ENCODE assay signal across 8 mouse cellular contexts in the genomic region with DNA sequence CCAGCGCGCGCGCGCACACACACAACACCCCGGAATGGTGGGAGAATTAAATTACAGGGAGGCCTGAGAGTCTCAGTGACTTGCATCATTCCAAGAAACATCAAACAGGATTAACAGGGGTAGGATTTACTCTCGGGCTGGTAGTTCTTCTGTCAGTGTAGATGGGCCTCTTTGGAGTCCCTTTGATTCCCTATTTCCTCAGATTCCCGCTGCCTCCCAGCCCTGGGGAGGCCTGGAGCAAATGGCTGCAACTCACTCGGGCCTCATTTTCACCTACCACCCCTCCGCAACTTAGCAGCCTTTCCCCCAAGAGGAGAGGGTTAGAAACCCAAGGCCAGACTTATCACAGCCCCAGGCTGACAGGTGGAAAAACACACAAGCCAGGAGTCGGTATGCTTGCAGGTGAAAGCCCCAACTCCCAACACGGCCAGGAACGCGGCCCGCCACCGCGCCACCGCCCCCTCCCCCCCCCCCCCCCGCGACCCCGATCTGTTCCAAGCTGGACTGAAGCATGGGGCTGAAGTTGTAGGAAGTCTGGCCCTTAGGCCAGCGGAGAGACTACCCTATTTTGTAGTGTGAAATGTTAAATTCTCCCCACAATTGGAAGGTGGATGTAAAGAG. TPM values are rescaled to one million over a fixed set of nuclear protein-coding genes. Genes with fewer than 3 reads are reported as not detected.
DNase-seq lines count a peak whose midpoint lies in the region; ATAC-seq and TF ChIP-seq lines count a peak whose summit lies in the region.

No protein-coding gene starts in this region.

- peaks cover 14% of the 10 kb centered on the region; the same call in 1 of the 2 replicates for H3K79me2 ChIP-seq in liver, adult 2 months (ENCODE audit: control insufficient read depth, insufficient read depth, low read length)

- H3K9me3 ChIP-seq in heart, embryonic 15.5 days (replicated peaks), result no peaks in the 10 kb centered on the region
- H3K9me3 ChIP-seq in forebrain, embryonic 10.5 days, result no peaks in the 10 kb centered on the region
- no peaks in the 10 kb centered on the region for H3K9me3 ChIP-seq in stomach, embryonic 14.5 days (ENCODE audit: control insufficient read depth, low read depth, low read length)

- TF ChIP-seq POLR2A in liver, adult 2 months (IDR thresholded peaks at IDR 0.05; ENCODE audit: extremely low read depth, insufficient read depth, low read length), result no peak

- 2% methylated on average over 22 of the region's 22 CpGs for WGBS in heart, embryonic 15.5 days
- 1% methylated on average over 22 of the region's 22 CpGs for WGBS in forebrain, embryonic 10.5 days
- WGBS in liver, adult 2 months, result 8% methylated on average over 21 of the region's 22 CpGs
- 4% methylated on average over 21 of the region's 22 CpGs for WGBS in stomach, embryonic 14.5 days

- H3K27ac ChIP-seq in heart, embryonic 15.5 days, result peak overlapping the region; percentile 96
- peak overlapping the region; percentile 100 for H3K27ac ChIP-seq in forebrain, embryonic 10.5 days
- H3K27ac ChIP-seq in liver, adult 2 months (replicated peaks; ENCODE audit: insufficient read depth, low read depth, low read length), result peak overlapping the region; percentile 38; the same call in 1 of the 2 replicates
- peak overlapping the region; percentile 95; the same call in 1 of the 2 replicates for H3K27ac ChIP-seq in stomach, embryonic 14.5 days (ENCODE audit: low read length)

- no peak for DNase-seq in heart, adult 18-20 months
- DNase-seq in MN1 (ENCODE audit: low spot score), result peak; percentile 71
- peak; percentile 41 for DNase-seq in forebrain, embryonic 10.5 days (ENCODE audit: extremely low spot score, low spot score)
- peak; percentile 22 for DNase-seq in liver, adult 2 months (ENCODE audit: extremely low read depth, low read depth, low spot score)
- no peak for DNase-seq in left cerebral cortex, adult 9 months (ENCODE audit: low spot score in 2 of 2)
- no peak for DNase-seq in urinary bladder, postnatal 14 days (ENCODE audit: low spot score)

- peak overlapping the region; percentile 83 for H3K4me2 ChIP-seq in heart, embryonic 15.5 days
- peak overlapping the region; percentile 81 for H3K4me2 ChIP-seq in stomach, embryonic 14.5 days (replicated peaks; ENCODE audit: low read depth, low read length)

- H3K27me3 ChIP-seq in heart, embryonic 15.5 days, result no peaks in the 10 kb centered on the region
- H3K27me3 ChIP-seq in forebrain, embryonic 10.5 days (ENCODE audit: poor library complexity, severe bottlenecking), result no peaks in the 10 kb centered on the region
- H3K27me3 ChIP-seq in liver, adult 2 months (ENCODE audit: control insufficient read depth, insufficient read depth, low read length), result no peaks in the 10 kb centered on the region
- no peaks in the 10 kb centered on the region for H3K27me3 ChIP-seq in stomach, embryonic 14.5 days (ENCODE audit: control insufficient read depth, insufficient read depth, low read length)

- peaks cover 45% of the 10 kb centered on the region for H3K4me1 ChIP-seq in heart, embryonic 15.5 days (replicated peaks)
- peaks cover 47% of the 10 kb centered on the region for H3K4me1 ChIP-seq in forebrain, embryonic 10.5 days
- H3K4me1 ChIP-seq in liver, adult 2 months (ENCODE audit: control insufficient read depth, insufficient read depth, low read length), result peaks cover 17% of the 10 kb centered on the region
- peaks cover 25% of the 10 kb centered on the region for H3K4me1 ChIP-seq in stomach, embryonic 14.5 days (ENCODE audit: control insufficient read depth, insufficient read depth, low read length)

- peaks cover 10% of the 10 kb centered on the region for H3K36me3 ChIP-seq in heart, embryonic 15.5 days
- peaks cover 57% of the 10 kb centered on the region for H3K36me3 ChIP-seq in forebrain, embryonic 10.5 days (replicated peaks)
- peaks cover 2% of the 10 kb centered on the region; the same call in 1 of the 2 replicates for H3K36me3 ChIP-seq in liver, adult 2 months (ENCODE audit: control insufficient read depth, insufficient read depth, low read length)
- peaks cover 16% of the 10 kb centered on the region for H3K36me3 ChIP-seq in stomach, embryonic 14.5 days (ENCODE audit: control insufficient read depth, insufficient read depth, low read length)

- peak overlapping the region; percentile 100 for H3K9ac ChIP-seq in heart, embryonic 15.5 days
- H3K9ac ChIP-seq in liver, adult 2 months (ENCODE audit: low read depth, low read length), result peak overlapping the region; percentile 99
- H3K9ac ChIP-seq in stomach, embryonic 14.5 days (replicated peaks; ENCODE audit: low read depth, low read length), result peak overlapping the region; percentile 98; the same call in 1 of the 2 replicates

- H3K4me3 ChIP-seq in heart, embryonic 15.5 days, result peak overlapping the region; percentile 97
- H3K4me3 ChIP-seq in forebrain, embryonic 10.5 days, result peak overlapping the region; percentile 98
- peak overlapping the region; percentile 99 for H3K4me3 ChIP-seq in liver, adult 2 months (ENCODE audit: insufficient read depth, low read depth, low read length)
- peak overlapping the region; percentile 94 for H3K4me3 ChIP-seq in stomach, embryonic 14.5 days (ENCODE audit: low read depth, low read length)

- ATAC-seq in heart, embryonic 15.5 days (replicated peaks; ENCODE audit: insufficient number of reproducible peaks, insufficient read depth, low FRiP score, low read depth), result no peak
- ATAC-seq in stomach, embryonic 14.5 days (ENCODE audit: insufficient number of reproducible peaks, insufficient read depth, low FRiP score, low read depth), result no peak

- no peak for TF ChIP-seq CTCF in liver, adult 2 months (IDR thresholded peaks at IDR 0.05; ENCODE audit: low read depth, low read length)

RNA-seq across cellular contexts. Expression of gene Plagl2, which starts 1.3 kb away (rescaled TPM):
- 7.6 and 11.6 TPM in 2 replicates for polyA plus RNA-seq in heart, embryonic 15.5 days (2015; fragmentation: Nextera tagmentation; extraction: Ambion mirVana)
- 1 to 10 TPM; 3.3 to 4.2 TPM for total RNA-seq in heart, adult 18-20 months (2021)
- polyA plus RNA-seq in forebrain, embryonic 10.5 days (2016; fragmentation: Nextera tagmentation; extraction: Ambion mirVana), result 30.5 and 31.7 TPM in 2 replicates
- total RNA-seq in liver, adult 2 months (2014; rRNA removed), result 0.74 and 1.1 TPM in 2 replicates
- 1.5 and 1.7 TPM in 2 replicates for polyA plus RNA-seq in liver, adult 2 months (2012; rRNA removed)
- polyA plus RNA-seq in stomach, embryonic 14.5 days (2014; fragmentation: Nextera tagmentation; extraction: Ambion mirVana), result 26.6 and 29.0 TPM in 2 replicates

RNA-seq across cellular contexts. Expression of gene Pofut1, which starts 1.4 kb away (rescaled TPM):
- polyA plus RNA-seq in heart, embryonic 15.5 days (2015; fragmentation: Nextera tagmentation; extraction: Ambion mirVana), result 3.9 and 4.9 TPM in 2 replicates
- 10 to 100 TPM; 13.6 to 13.9 TPM for total RNA-seq in heart, adult 18-20 months (2021)
- polyA plus RNA-seq in forebrain, embryonic 10.5 days (2016; fragmentation: Nextera tagmentation; extraction: Ambion mirVana), result 5.9 and 6.4 TPM in 2 replicates
- 6.9 and 10.1 TPM in 2 replicates for total RNA-seq in liver, adult 2 months (2014; rRNA removed)
- polyA plus RNA-seq in liver, adult 2 months (2012; rRNA removed), result 8.4 and 14.2 TPM in 2 replicates
- 12.9 and 13.4 TPM in 2 replicates for polyA plus RNA-seq in stomach, embryonic 14.5 days (2014; fragmentation: Nextera tagmentation; extraction: Ambion mirVana)

RNA-seq across cellular contexts. Expression of gene Tspyl3, which starts 14.7 kb away (rescaled TPM):
- polyA plus RNA-seq in heart, embryonic 15.5 days (2015; fragmentation: Nextera tagmentation; extraction: Ambion mirVana), result 4.3 and 8.0 TPM in 2 replicates
- total RNA-seq in heart, adult 18-20 months (2021), result 1 to 10 TPM in 1 of 2 experiments, under 1 TPM in 1; 0.77 to 1.2 TPM
- polyA plus RNA-seq in forebrain, embryonic 10.5 days (2016; fragmentation: Nextera tagmentation; extraction: Ambion mirVana), result 5.0 and 5.4 TPM in 2 replicates
- 0.37 and 0.47 TPM in 2 replicates for total RNA-seq in liver, adult 2 months (2014; rRNA removed)
- polyA plus RNA-seq in liver, adult 2 months (2012; rRNA removed), result 0.36 and 0.43 TPM in 2 replicates
- 9.3 and 10.4 TPM in 2 replicates for polyA plus RNA-seq in stomach, embryonic 14.5 days (2014; fragmentation: Nextera tagmentation; extraction: Ambion mirVana)

RNA-seq across cellular contexts. Expression of gene Kif3b, which starts 51.2 kb away (rescaled TPM):
- polyA plus RNA-seq in heart, embryonic 15.5 days (2015; fragmentation: Nextera tagmentation; extraction: Ambion mirVana), result 3.9 and 5.8 TPM in 2 replicates
- 1 to 10 TPM; 7.6 to 8.1 TPM for total RNA-seq in heart, adult 18-20 months (2021)
- 6.2 and 6.9 TPM in 2 replicates for polyA plus RNA-seq in forebrain, embryonic 10.5 days (2016; fragmentation: Nextera tagmentation; extraction: Ambion mirVana)
- 5.4 and 5.6 TPM in 2 replicates for total RNA-seq in liver, adult 2 months (2014; rRNA removed)
- polyA plus RNA-seq in liver, adult 2 months (2012; rRNA removed), result 2.8 and 2.9 TPM in 2 replicates
- polyA plus RNA-seq in stomach, embryonic 14.5 days (2014; fragmentation: Nextera tagmentation; extraction: Ambion mirVana), result 5.8 and 6.2 TPM in 2 replicates

Comparison
In these comparisons a context has a peak if more than half of its experiments do, and no peak if none do; other contexts are left out.
1. H3K27ac ChIP-seq: peak in every context shown above with its lines; median percentile 100 in forebrain, embryonic 10.5 days; 96 in heart, embryonic 15.5 days; 95 in stomach, embryonic 14.5 days; 38 in liver, adult 2 months.
2. DNase-seq: peak in MN1 (single experiment), forebrain, embryonic 10.5 days (single experiment) and liver, adult 2 months (single experiment); none in heart, adult 18-20 months (0 of 2), left cerebral cortex, adult 9 months (0 of 2) and urinary bladder, postnatal 14 days (single experiment).
3. Peak in every context shown above with its lines, with median percentiles within 50 percentile points of each other: H3K4me3 ChIP-seq and H3K9ac ChIP-seq.